Mouse (Mus musculus) bone marrow macrophage, adult 2 months (primary cell): Measurements from ENCODE around the gene Speg.

Experiments
- CTCF ChIP-seq: IDR thresholded peaks from 2 replicates; pipeline ENCODE4 v1.5.1; 2012; ENCODE audit warnings: low read depth, mild to moderate bottlenecking, low read length, moderate library complexity
- POLR2A ChIP-seq: IDR thresholded peaks from 2 replicates; pipeline ENCODE4 v1.6.1; 2012; ENCODE audit warnings: mild to moderate bottlenecking, low read depth, low read length, borderline replicate concordance

DNA sequence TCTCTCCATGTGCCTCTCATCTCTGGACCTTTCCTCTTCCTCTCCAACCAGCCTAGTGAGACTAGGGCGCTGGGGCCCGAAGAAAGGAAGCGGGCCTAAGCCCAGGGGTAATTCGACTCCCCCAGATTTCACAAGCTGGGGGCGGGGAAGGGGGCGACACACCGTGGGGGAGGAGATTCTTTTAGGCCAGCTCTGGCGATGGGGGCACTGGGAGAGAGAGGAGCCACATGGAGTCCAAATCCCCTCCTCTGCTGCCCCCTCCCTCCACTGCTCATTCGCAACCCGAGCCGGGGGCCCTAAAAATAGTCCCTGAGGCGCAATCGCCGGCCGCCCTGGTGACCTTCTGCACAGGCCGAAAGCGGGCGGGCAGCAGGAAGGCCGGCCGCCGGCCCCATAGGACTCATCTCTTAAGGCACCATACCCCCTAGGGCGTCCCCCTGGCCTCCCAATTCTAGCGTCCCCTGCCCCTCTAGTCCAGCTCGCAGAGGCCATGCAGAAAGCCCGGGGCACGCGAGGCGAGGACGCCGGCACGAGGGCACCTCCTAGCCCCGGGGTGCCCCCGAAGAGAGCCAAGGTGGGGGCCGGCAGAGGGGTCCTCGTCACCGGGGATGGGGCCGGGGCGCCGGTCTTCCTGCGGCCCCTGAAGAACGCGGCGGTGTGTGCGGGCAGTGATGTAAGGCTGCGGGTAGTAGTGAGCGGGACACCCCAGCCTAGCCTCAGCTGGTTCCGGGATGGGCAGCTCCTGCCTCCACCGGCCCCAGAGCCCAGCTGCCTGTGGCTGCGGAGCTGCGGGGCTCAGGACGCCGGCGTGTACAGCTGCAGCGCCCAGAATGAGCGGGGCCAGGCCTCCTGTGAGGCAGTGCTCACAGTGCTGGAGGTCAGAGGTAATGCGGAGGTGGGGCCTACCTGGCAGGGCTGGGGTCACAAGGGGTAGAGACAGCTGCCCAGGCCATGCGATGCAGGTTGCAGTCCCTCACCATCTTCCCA, at the start of gene Speg:
- TF ChIP-seq CTCF = no peak
- TF ChIP-seq POLR2A = no peak
